Comparison of ENCODE assay signal across 10 mouse cellular contexts in genomic region chr6:129535723-129536122, GRCm38 (mm10). TPM values are rescaled to one million over a fixed set of nuclear protein-coding genes. Genes with fewer than 3 reads are reported as not detected.
A peak's percentile ranks its signal among the peaks of the same experiment; 100 is the strongest.
DNase-seq lines count a peak whose midpoint lies in the region; ATAC-seq and TF ChIP-seq lines count a peak whose summit lies in the region.
"Had no signal": no experiment of that assay in that cellular context is flagged by ENCODE, and none has a peak within 500 bp of the region (broad histone marks: within the 10 kb centered on the region; RNA-seq: fewer than 3 reads in every experiment).

No protein-coding gene starts in this region.

- H3K36me3 ChIP-seq in embryonic facial prominence, embryonic 13.5 days: peaks cover 31% of the 10 kb centered on the region
- peaks cover 36% of the 10 kb centered on the region for H3K36me3 ChIP-seq in embryonic facial prominence, embryonic 10.5 days (replicated peaks)
- peaks cover 28% of the 10 kb centered on the region for H3K36me3 ChIP-seq in kidney, postnatal 0 days (ENCODE audit: insufficient read depth, low read length)
- H3K36me3 ChIP-seq in forebrain, embryonic 15.5 days: peaks cover 34% of the 10 kb centered on the region
- H3K36me3 ChIP-seq in liver, embryonic 15.5 days (replicated peaks): peaks cover 42% of the 10 kb centered on the region

- no peak overlapping the region for H3K4me3 ChIP-seq in embryonic facial prominence, embryonic 13.5 days
- no peak overlapping the region for H3K4me3 ChIP-seq in embryonic facial prominence, embryonic 10.5 days
- 0 out of 2 replicates have a peak overlapping the region, but pooled peaks have one; percentile 95 for H3K4me3 ChIP-seq in kidney, postnatal 0 days (replicated peaks; ENCODE audit: low read depth, low read length)
- peak overlapping the region; percentile 78; the same call in 1 of the 2 replicates for H3K4me3 ChIP-seq in forebrain, embryonic 15.5 days
- H3K4me3 ChIP-seq in liver, embryonic 15.5 days (replicated peaks): no peak overlapping the region

- H3K9ac ChIP-seq in embryonic facial prominence, embryonic 13.5 days: no peak overlapping the region
- H3K9ac ChIP-seq in kidney, postnatal 0 days (ENCODE audit: low read depth, low read length): peak overlapping the region; percentile 20; the same call in 1 of the 2 replicates
- no peak overlapping the region for H3K9ac ChIP-seq in forebrain, embryonic 15.5 days (replicated peaks)
- H3K9ac ChIP-seq in liver, embryonic 15.5 days: no peak overlapping the region

- WGBS in embryonic facial prominence, embryonic 13.5 days: 86% methylated on average over 4 of the region's 4 CpGs
- 82% methylated on average over 4 of the region's 4 CpGs for WGBS in embryonic facial prominence, embryonic 10.5 days
- 64% methylated on average over 4 of the region's 4 CpGs for WGBS in kidney, postnatal 0 days
- WGBS in forebrain, embryonic 15.5 days: 87% methylated on average over 4 of the region's 4 CpGs
- 24% methylated on average over 4 of the region's 4 CpGs for WGBS in liver, embryonic 15.5 days (ENCODE audit: insufficient replicate concordance)

- H3K4me1 ChIP-seq in embryonic facial prominence, embryonic 13.5 days: peaks cover 19% of the 10 kb centered on the region
- peaks cover 19% of the 10 kb centered on the region for H3K4me1 ChIP-seq in embryonic facial prominence, embryonic 10.5 days
- peaks cover 11% of the 10 kb centered on the region; the same call in 1 of the 2 replicates for H3K4me1 ChIP-seq in kidney, postnatal 0 days (replicated peaks; ENCODE audit: insufficient read depth, low read length)
- H3K4me1 ChIP-seq in forebrain, embryonic 15.5 days: peaks cover 29% of the 10 kb centered on the region
- H3K4me1 ChIP-seq in liver, embryonic 15.5 days (replicated peaks): peaks cover 30% of the 10 kb centered on the region

- no peak for ATAC-seq in embryonic facial prominence, embryonic 13.5 days (ENCODE audit: insufficient number of reproducible peaks, insufficient read depth, low FRiP score, low TSS enrichment, low read depth)
- ATAC-seq in kidney, postnatal 0 days (replicated peaks; ENCODE audit: low FRiP score, low read depth): no peak
- no peak for ATAC-seq in forebrain, embryonic 15.5 days (replicated peaks)
- ATAC-seq in liver, embryonic 15.5 days (ENCODE audit: insufficient read depth): no peak

- no peak overlapping the region for H3K27ac ChIP-seq in embryonic facial prominence, embryonic 13.5 days
- H3K27ac ChIP-seq in embryonic facial prominence, embryonic 10.5 days (replicated peaks): no peak overlapping the region
- no peak overlapping the region for H3K27ac ChIP-seq in kidney, postnatal 0 days
- H3K27ac ChIP-seq in forebrain, embryonic 15.5 days (replicated peaks): no peak overlapping the region
- H3K27ac ChIP-seq in liver, embryonic 15.5 days (replicated peaks): no peak overlapping the region

- H3K27me3 ChIP-seq in embryonic facial prominence, embryonic 13.5 days: no peaks in the 10 kb centered on the region
- no peaks in the 10 kb centered on the region for H3K27me3 ChIP-seq in embryonic facial prominence, embryonic 10.5 days (replicated peaks; ENCODE audit: low read depth, poor library complexity, severe bottlenecking)
- H3K27me3 ChIP-seq in kidney, postnatal 0 days (ENCODE audit: insufficient read depth, low read length): no peaks in the 10 kb centered on the region
- H3K27me3 ChIP-seq in forebrain, embryonic 15.5 days: no peaks in the 10 kb centered on the region
- H3K27me3 ChIP-seq in liver, embryonic 15.5 days: no peaks in the 10 kb centered on the region

- TF ChIP-seq CTCF in kidney, postnatal 0 days (IDR thresholded peaks at IDR 0.05; ENCODE audit: low read depth): no peak

- H3K4me2 ChIP-seq in embryonic facial prominence, embryonic 13.5 days: peak overlapping the region; percentile 78; the same call in 1 of the 2 replicates
- peak overlapping the region; percentile 83 for H3K4me2 ChIP-seq in kidney, postnatal 0 days (ENCODE audit: low read length)
- peak overlapping the region; percentile 59 for H3K4me2 ChIP-seq in forebrain, embryonic 15.5 days (replicated peaks)
- peak overlapping the region; percentile 87 for H3K4me2 ChIP-seq in liver, embryonic 15.5 days

- no peak for DNase-seq in embryonic facial prominence, embryonic 10.5 days (ENCODE audit: low spot score)
- no peak for DNase-seq in kidney, postnatal 0 days (ENCODE audit: low spot score)
- no peak for DNase-seq in kidney, adult 18-20 months
- DNase-seq in layer of hippocampus, adult 11-12 months (ENCODE audit: low spot score): no peak
- no peak for DNase-seq in adrenal gland, postnatal 10 days

- H3K9me3 ChIP-seq in embryonic facial prominence, embryonic 13.5 days: no peaks in the 10 kb centered on the region
- H3K9me3 ChIP-seq in embryonic facial prominence, embryonic 10.5 days: no peaks in the 10 kb centered on the region
- H3K9me3 ChIP-seq in kidney, postnatal 0 days (replicated peaks; ENCODE audit: low read length): no peaks in the 10 kb centered on the region
- H3K9me3 ChIP-seq in forebrain, embryonic 15.5 days: no peaks in the 10 kb centered on the region
- H3K9me3 ChIP-seq in liver, embryonic 15.5 days (replicated peaks): no peaks in the 10 kb centered on the region

RNA-seq across cellular contexts. Expression of gene Gabarapl1, which starts 2.8 kb away (rescaled TPM):
- 50.5 and 55.2 TPM in 2 replicates for polyA plus RNA-seq in embryonic facial prominence, embryonic 13.5 days (2015; fragmentation: Nextera tagmentation; extraction: Ambion mirVana)
- 44.9 and 46.5 TPM in 2 replicates for polyA plus RNA-seq in embryonic facial prominence, embryonic 10.5 days (2016; fragmentation: Nextera tagmentation; extraction: Ambion mirVana)
- polyA plus RNA-seq in kidney, postnatal 0 days (2015; fragmentation: Nextera tagmentation; extraction: Ambion mirVana): 126 and 139 TPM in 2 replicates
- 186 and 197 TPM in 2 replicates for polyA plus RNA-seq in forebrain, embryonic 15.5 days (2015; fragmentation: Nextera tagmentation; extraction: Ambion mirVana)
- polyA plus RNA-seq in liver, embryonic 15.5 days (2015; fragmentation: Nextera tagmentation; extraction: Ambion mirVana): 26.3 and 27.7 TPM in 2 replicates
- total RNA-seq in adrenal gland, postnatal 10 days (2021): 100 to 1,000 TPM; 141 to 191 TPM

RNA-seq across cellular contexts. Expression of gene Tmem52b, which starts 23.4 kb away (rescaled TPM):
- polyA plus RNA-seq in embryonic facial prominence, embryonic 13.5 days (2015; fragmentation: Nextera tagmentation; extraction: Ambion mirVana): not detected in 2 replicates
- not detected in 2 replicates for polyA plus RNA-seq in embryonic facial prominence, embryonic 10.5 days (2016; fragmentation: Nextera tagmentation; extraction: Ambion mirVana)
- 96.6 and 98.5 TPM in 2 replicates for polyA plus RNA-seq in kidney, postnatal 0 days (2015; fragmentation: Nextera tagmentation; extraction: Ambion mirVana)
- polyA plus RNA-seq in forebrain, embryonic 15.5 days (2015; fragmentation: Nextera tagmentation; extraction: Ambion mirVana): not detected in 2 replicates
- polyA plus RNA-seq in liver, embryonic 15.5 days (2015; fragmentation: Nextera tagmentation; extraction: Ambion mirVana): 0.02 TPM in 1 of 2 replicates, not detected in the other
- total RNA-seq in adrenal gland, postnatal 10 days (2021): not detected
- total RNA-seq: megakaryocyte-erythroid progenitor cell, adult 5-6 weeks had no signal
- polyA plus RNA-seq: large intestine, adult 2 months had no signal

RNA-seq across cellular contexts. Expression of gene Olr1, which starts 28.8 kb away (rescaled TPM):
- polyA plus RNA-seq in embryonic facial prominence, embryonic 13.5 days (2015; fragmentation: Nextera tagmentation; extraction: Ambion mirVana): not detected in 2 replicates
- 0.06 TPM in 1 of 2 replicates, not detected in the other for polyA plus RNA-seq in embryonic facial prominence, embryonic 10.5 days (2016; fragmentation: Nextera tagmentation; extraction: Ambion mirVana)
- not detected in 2 replicates for polyA plus RNA-seq in kidney, postnatal 0 days (2015; fragmentation: Nextera tagmentation; extraction: Ambion mirVana)
- not detected in 2 replicates for polyA plus RNA-seq in forebrain, embryonic 15.5 days (2015; fragmentation: Nextera tagmentation; extraction: Ambion mirVana)
- 1.2 and 1.3 TPM in 2 replicates for polyA plus RNA-seq in liver, embryonic 15.5 days (2015; fragmentation: Nextera tagmentation; extraction: Ambion mirVana)
- under 1 TPM in 1 of 2 experiments, not detected in 1; 0.09 TPM for total RNA-seq in adrenal gland, postnatal 10 days (2021)
- polyA plus RNA-seq: large intestine, adult 2 months had no signal

RNA-seq across cellular contexts. Expression of gene Klre1, which starts 42.0 kb away (rescaled TPM):
- not detected in 2 replicates for polyA plus RNA-seq in embryonic facial prominence, embryonic 13.5 days (2015; fragmentation: Nextera tagmentation; extraction: Ambion mirVana)
- polyA plus RNA-seq in embryonic facial prominence, embryonic 10.5 days (2016; fragmentation: Nextera tagmentation; extraction: Ambion mirVana): not detected in 2 replicates
- polyA plus RNA-seq in kidney, postnatal 0 days (2015; fragmentation: Nextera tagmentation; extraction: Ambion mirVana): not detected in 2 replicates
- not detected in 2 replicates for polyA plus RNA-seq in forebrain, embryonic 15.5 days (2015; fragmentation: Nextera tagmentation; extraction: Ambion mirVana)
- polyA plus RNA-seq in liver, embryonic 15.5 days (2015; fragmentation: Nextera tagmentation; extraction: Ambion mirVana): 0.07 TPM in 1 of 2 replicates, not detected in the other
- not detected for total RNA-seq in adrenal gland, postnatal 10 days (2021)

RNA-seq across cellular contexts. Expression of gene Klrd1, which starts 55.9 kb away (rescaled TPM):
- polyA plus RNA-seq in embryonic facial prominence, embryonic 13.5 days (2015; fragmentation: Nextera tagmentation; extraction: Ambion mirVana): 0.30 TPM in 1 of 2 replicates, not detected in the other
- polyA plus RNA-seq in embryonic facial prominence, embryonic 10.5 days (2016; fragmentation: Nextera tagmentation; extraction: Ambion mirVana): not detected in 2 replicates
- 0.32 and 0.45 TPM in 2 replicates for polyA plus RNA-seq in kidney, postnatal 0 days (2015; fragmentation: Nextera tagmentation; extraction: Ambion mirVana)
- not detected in 2 replicates for polyA plus RNA-seq in forebrain, embryonic 15.5 days (2015; fragmentation: Nextera tagmentation; extraction: Ambion mirVana)
- polyA plus RNA-seq in liver, embryonic 15.5 days (2015; fragmentation: Nextera tagmentation; extraction: Ambion mirVana): 0.70 and 0.76 TPM in 2 replicates
- total RNA-seq in adrenal gland, postnatal 10 days (2021): 1 to 10 TPM; 1.2 to 1.7 TPM

Comparison
In these comparisons a context has a peak if more than half of its experiments do, and no peak if none do; other contexts are left out.
1. H3K4me3 ChIP-seq: peak in kidney, postnatal 0 days (single experiment) and forebrain, embryonic 15.5 days (single experiment); none in embryonic facial prominence, embryonic 13.5 days (single experiment), embryonic facial prominence, embryonic 10.5 days (single experiment) and liver, embryonic 15.5 days (single experiment).
2. RNA of gene Tmem52b, which starts 23.4 kb away (polyA plus RNA-seq): 96.6 to 98.5 TPM in kidney, postnatal 0 days; 0.02 TPM in liver, embryonic 15.5 days, not detected in embryonic facial prominence, embryonic 13.5 days, not detected in embryonic facial prominence, embryonic 10.5 days and not detected in forebrain, embryonic 15.5 days; every median in the first group is over 10 times any median in the second.
3. Peak in every context shown above with its lines, with median percentiles within 50 percentile points of each other: H3K4me2 ChIP-seq.